Mouse (Mus musculus): ENCODE results near the gene Jade1.

DNA sequence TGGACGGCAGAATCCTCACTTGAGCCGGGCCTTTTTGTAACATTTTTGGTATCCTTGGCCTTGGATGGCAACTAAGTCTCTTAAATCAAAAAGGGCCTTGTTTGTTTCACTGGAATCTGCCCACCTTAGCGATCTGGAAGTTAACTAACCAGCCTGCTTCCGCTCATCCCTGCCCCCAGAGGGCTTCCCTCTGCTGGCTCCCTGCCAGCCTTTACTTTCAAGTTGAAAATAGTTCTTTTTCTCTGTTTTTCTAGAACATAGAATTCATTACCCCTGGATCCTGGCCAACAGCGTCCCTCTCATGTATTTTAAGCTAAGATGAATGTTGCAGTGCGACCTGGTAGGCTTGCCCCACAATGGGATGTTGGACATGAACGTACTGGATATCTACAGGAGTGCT is 11.1 kb upstream of the Jade1 start:
- TF ChIP-seq GATA1 (IDR thresholded peaks at IDR 0.05; ENCODE audit: borderline replicate concordance, low read length) = no peak
- TF ChIP-seq FLI1 (IDR thresholded peaks at IDR 0.05; ENCODE audit: low read length) = no peak

All from megakaryocyte, embryonic 14.5 days (primary cell).